Mouse (Mus musculus): ENCODE data around the gene Zwilch.
"Not testable (repeated sequence)": the region's sequence is repeated elsewhere in the genome, so short reads cannot be mapped to it uniquely, and the experiment has no call there.

The Zwilch gene

DNA sequence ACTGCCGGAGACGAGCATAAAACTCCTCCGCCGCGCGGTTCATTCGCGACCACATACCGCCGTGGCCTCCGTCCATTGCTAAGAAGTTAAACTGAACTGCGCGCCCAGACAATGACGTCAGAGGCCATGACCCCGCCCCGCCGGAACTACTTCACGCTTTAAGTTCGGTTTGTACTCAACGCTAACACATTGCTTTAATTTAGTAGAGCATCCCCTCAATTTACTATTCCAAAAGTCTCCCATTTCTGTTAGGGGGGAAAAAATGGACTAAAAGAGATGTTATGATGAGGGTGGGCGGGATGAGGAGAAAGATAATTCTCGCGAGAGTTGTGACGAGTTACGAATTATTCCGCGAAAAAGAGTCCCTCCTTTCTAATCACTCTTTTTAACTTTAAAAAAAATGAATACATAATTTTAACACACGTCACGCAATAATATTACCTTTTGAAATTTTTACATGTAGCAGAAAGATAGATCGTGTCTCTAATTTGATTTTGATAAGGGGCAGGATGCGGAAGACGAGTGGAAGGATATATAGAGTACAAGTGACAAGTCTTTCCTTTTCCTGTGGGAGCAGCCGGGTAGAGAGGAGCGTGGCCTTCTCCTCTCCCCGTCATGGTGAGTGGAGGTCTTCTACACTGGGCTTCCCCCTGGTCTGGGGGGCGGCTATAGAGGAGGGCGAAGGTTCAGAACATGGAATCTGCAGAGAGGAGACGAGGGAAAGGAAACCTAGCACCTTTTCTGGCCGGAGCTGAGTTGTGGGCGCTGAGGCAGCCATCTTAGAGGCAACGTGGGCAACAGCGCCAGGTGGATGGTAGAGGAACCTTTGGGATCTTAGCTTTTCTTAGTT, at the start of gene Zwilch, which contains the start of gene Rpl4:
Gene Zwilch (minus strand): TSS at position 289 of the 850 bp plus-strand sequence.
Gene Rpl4 (plus strand): TSS at position 560 of the 850 bp plus-strand sequence.
- peak; percentile 70 for DNase-seq

DNA sequence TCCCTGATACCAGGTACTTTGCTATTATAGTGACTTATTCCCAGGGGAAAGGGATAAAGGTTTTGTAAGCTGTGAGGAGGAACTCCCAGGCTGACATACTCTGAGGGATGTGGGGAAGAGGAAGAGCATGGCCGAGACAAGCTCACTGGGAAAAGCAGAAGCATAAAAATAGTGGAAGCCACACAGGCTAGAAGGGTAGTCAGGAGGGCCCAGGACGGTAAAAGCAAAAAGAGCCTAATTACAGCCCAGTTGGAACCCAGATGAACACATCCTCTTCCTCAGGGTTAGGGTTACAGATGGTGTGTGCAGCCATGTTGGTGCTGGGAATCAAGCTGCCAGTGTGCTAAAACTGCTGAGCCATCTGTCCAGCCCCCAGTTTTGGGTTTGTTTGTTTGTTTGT, 49.2 kb upstream of the Zwilch start:
- DNase-seq, result no peak

GRCm38 (mm10) chr9:64221480-64221879, 48.6 kb upstream of the Zwilch start:
- DNase-seq, result no peak

DNA sequence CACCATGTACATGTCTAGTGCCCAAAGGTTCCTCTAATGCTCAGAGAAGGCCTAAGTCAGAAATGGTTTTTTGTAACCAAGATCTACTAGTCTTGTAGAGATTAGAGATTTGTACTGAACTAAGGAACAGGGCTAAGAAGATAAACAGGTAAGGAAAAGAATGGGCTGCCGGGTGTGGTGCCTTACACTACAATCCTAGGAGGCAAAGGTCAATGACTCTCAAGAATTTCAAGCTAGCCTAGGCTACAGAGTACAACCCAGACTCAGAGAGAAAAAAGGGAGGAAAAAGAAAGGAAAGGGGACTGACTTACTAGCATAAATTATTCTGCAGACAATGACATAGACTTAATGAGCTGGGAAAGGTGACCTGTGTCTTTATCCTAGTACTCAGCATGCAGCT, 47.7 kb upstream of the Zwilch start:
- DNase-seq, result no peak

DNA sequence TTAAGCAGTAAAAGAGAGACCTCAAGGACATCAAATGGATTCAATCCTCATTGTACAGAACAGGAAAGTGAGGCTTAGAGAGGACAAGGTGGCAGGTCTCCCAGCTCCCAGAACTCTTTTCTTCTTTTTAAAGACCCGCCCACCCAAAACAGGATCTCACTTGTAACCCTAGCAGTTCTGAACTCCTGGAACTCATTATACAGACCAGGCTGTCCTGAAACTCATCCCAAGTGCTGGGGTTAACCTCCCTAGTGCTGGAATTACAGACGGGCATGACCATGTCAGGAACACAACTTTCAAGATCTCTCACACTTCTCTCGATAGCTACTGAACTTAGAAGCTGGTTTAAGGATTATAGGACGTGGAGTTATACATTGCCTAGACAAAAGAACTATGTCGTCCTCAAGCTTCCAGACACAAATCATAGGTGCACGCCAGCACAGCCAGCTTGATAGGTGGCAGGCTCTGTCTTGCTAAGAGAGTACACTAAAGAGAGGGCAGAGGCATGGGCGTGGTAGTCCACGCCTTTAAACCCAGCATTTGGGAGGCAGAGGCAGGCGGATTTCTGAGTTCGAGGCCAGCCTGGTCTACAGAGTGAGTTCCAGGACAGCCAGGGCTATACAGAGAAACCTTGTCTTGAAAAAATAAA, 47.0 kb upstream of the Zwilch start:
- DNase-seq, result no peak

GRCm38 (mm10) chr9:64219305-64219704, 46.4 kb upstream of the Zwilch start:
- DNase-seq, result no peak

GRCm38 (mm10) chr9:64217887-64218286, 45.0 kb upstream of the Zwilch start:
- DNase-seq, result no peak

- no peak for DNase-seq
Measured at GRCm38 (mm10) chr9:64216641-64217040, 43.7 kb upstream of the Zwilch start.

- no peak for DNase-seq
Measured at GRCm38 (mm10) chr9:64216090-64216489, 43.2 kb upstream of the Zwilch start.

- DNase-seq, result no peak
Measured at GRCm38 (mm10) chr9:64214452-64214851, 41.5 kb upstream of the Zwilch start.

- DNase-seq, result no peak
Measured at GRCm38 (mm10) chr9:64207509-64208084, 34.7 kb upstream of the Zwilch start.

GRCm38 (mm10) chr9:64202866-64203265, 30.0 kb upstream of the Zwilch start:
- DNase-seq, result no peak

GRCm38 (mm10) chr9:64202331-64202730, 29.4 kb upstream of the Zwilch start:
- DNase-seq, result no peak

- no peak for DNase-seq
Measured at GRCm38 (mm10) chr9:64199897-64200296, 27.0 kb upstream of the Zwilch start.

- not testable (repeated sequence) for DNase-seq
Measured at GRCm38 (mm10) chr9:64198763-64199418, 26.0 kb upstream of the Zwilch start.

DNA sequence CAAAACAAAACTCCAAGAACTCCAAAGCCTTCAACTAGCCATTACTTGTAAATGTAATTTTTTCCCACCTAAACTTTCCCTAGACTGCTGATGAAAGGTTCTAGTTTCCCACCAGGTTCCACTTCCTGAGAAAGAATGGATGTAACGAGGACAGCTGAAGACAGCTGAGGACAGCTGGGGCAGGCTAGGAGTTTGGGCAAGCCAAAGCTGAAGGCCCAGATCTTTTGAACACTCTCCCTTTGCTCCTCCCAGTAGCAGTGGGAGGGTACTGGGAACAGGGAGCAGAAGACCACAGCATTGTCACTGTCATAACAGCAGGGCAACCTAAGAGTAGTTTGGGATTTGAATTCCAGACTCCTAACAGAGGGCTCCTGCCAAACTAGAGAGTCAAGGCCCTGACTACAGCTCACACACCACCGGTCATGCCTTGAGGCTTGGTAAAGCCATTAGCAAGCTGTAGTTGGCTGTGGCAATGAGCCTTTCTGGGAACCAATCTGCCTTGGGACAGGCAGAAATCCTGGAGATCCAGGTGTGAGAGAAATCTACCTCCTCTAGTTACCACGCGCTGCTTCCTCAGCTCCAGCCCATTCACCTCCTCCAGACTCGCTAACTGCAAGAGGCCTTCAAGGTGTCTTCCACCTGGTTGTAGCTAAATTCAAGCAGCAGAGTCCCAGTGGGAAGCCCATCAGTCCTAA, 25.3 kb upstream of the Zwilch start:
- DNase-seq, result no peak

DNA sequence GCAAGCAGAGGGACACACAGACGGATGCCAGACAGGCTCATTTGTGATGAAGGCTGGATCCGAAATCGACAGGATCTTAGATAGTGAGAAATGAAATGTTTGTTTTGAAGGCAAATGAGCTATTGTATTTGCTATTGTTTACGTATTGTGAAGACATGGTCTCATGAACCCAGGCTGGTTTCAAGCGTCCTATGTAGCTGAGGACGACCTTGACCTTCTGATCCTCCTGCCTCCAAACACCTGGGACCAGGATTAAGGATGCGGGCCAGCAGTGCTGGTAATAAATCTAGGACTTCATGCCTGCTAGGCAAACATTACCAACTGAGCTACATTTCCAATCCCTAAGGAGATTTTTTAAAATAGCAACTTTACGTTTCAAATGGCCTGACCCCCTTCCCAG, 24.6 kb upstream of the Zwilch start:
- DNase-seq, result no peak

DNA sequence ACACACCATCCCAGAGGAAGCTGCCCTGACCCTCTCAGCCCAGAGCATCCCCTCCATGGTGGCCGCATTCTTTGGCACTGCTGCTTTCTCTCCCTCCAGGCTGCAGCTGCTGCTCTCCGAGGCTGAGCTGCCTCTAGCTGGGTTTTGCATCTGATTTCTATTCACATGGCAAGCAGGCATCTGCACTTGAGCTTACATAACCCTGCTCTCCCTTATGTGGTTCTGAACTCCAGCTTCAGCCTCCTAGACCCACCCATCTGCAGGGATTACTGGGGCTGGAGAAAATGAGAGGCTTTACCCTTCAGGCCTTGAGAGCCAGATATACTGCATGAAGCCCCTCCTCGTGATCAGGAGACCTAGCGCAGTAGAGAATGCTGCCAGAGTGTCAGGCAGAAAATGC, 22.6 kb upstream of the Zwilch start:
- no peak for DNase-seq

DNA sequence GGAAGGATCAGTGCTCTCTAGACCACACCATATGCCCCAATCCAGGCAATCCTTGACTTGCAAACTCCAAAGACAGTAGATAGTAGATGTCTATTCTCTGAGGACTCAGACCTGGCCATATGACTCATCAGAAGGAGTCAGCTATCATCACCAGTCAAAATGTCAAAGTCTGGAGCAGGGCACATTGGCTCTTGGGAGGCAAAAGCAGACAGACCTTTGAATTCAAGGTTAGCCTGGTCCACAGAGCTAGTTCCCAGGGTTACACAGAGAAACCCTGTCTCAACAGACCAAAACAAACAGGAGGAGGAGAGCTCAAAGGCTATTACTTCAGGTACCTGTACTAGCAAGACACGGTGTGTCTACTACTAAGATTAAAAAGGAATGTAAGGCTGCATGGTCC, 21.0 kb upstream of the Zwilch start:
- DNase-seq, result no peak

GRCm38 (mm10) chr9:64184166-64184840, 11.4 kb upstream of the Zwilch start:
- no peak for DNase-seq

- not testable (repeated sequence) for DNase-seq
Measured at GRCm38 (mm10) chr9:64183295-64183694, 10.4 kb upstream of the Zwilch start.

Measured in cerebellum, adult 11-12 months (tissue).